Mouse (Mus musculus): ENCODE data around the gene Bcl11b.

Gene Bcl11b

DNA sequence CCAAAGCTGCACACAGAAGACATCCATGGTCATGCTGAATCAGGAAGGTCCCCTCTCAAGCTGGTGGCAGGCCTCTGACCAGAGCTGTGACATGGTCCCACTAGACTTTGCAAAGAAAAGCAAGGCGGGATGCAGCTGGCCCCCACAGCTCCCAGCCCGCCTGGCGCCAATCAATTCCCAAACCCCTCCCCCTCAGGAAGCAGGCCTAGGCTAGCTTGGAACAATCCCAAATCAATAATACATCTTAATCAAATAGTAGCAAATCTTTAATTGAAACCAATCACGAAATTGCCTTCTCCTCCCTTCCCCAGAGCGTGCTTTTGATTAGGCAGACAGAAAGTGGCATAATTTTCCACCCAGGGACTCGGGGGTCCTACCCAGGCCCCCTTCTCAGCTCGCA, 113.1 kb downstream of the Bcl11b start:
- in situ Hi-C loops (cut with MseI, MboI) = no loop called here

DNA sequence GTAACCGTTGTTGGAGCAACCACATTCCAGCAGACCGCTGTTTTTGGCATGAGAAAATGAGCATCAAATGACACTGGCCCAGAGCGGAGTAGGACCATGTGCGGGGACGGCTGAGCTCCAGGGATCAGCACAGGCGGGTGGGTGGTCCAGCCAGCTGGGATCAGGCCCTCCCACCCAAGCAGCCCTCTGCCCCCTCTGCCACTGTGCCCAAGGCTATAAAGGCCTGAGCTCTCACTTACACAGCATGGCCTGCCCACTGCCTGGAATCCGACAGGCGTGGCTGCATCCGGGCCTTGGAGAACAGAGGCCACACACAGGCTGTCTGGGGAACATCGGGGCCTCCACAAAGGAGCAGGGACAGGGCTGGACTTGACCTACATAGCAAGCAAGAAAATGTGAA, 113.6 kb downstream of the Bcl11b start:
- in situ Hi-C loops (cut with MseI, MboI) = no loop called here

DNA sequence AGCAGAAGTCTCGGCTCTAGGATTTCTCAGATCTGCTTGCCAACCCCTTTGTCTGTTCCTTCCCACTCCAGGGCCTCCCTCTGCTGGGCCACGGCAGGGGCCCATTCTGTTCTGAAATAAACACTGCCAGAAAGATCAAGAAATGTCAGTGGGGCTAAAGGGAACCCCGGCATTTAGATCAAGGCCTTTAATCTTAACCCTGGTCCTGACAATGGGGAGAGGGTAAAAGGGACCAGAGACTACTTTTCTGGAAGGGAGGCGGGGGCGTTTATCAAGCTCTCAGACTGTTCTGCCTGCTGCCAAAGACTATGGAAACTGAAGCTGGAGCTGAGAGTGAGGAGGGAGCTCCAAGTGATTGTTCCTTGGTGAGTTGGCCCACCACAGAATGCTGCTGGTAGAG, 114.8 kb downstream of the Bcl11b start:
- in situ Hi-C loops (cut with MseI, MboI) = no loop called here

DNA sequence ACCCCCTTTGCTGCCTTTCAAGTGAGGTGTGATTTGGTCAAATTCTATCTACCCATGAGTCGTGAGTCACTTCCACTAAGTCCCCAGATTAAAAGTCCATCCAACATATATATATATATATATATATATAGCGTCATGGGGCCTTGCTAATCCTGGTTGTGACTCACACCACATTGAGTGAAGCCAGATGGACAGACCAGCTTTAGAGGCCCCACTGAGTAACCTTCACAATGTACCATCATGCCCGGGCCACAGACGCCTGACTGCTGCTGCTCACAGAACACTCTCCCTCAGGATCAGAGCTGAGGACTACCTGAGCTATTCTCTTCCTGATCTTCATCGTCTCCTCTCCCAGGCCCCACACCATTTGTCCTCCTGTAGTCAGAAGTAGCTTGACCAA, 115.4 kb downstream of the Bcl11b start:
- in situ Hi-C loops (cut with MseI, MboI) = no loop called here

DNA sequence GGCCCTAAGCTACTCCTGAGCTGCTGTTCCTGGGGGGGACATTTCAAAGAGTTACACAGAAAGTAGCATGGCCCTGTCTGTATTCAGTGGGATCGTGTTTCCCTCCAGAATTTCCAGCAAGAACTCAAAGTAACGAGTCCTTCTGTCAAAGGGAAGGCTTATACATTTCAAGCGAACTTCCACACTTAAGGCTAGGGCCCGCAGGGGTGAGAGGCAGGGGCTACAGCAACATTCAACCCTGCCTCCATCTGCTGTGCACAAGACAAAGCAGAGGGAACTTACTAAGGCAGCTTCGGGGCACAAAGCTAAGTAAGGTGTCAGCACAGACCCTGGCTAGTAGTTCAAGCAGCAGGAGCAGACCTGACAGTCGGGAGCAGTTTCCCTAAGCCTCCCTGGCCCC, 115.8 kb downstream of the Bcl11b start:
- in situ Hi-C loops (cut with MseI, MboI) = no loop called here

DNA sequence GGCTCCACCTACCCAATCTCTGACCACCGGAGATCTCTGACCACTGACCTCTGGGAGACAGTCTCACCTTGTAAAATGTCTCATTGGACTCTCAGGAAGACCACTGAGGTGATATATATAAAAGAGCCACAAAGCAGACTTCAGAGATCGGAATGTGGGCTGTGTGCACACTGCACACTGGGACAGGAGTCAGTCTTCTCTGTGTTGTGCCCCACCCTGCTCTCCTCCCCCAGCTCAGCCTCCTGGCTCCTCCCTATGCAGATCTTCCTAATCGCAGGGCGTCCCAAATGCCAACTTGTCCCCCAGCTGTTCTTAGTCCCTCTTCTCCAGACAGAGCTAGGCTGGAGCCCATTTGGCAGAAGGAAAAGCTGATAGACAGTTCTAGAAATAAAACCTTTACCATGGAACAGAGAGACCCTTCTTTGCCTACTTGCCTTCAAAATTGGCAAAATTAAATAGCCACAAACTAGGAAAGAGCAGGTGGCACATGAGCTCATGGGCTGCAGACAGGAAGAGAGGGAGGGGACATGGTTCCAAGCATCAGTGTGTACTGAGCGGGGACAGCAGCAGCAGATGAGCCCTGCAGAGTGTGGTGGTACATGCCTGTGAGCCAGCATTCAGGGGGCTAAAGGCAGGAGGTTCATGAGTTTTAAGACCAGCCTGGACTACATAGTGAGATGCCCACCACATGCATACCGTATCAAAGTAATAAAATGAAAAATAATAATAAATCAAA, 118.9 kb downstream of the Bcl11b start:
- in situ Hi-C loops (cut with MseI, MboI) = no loop called here

DNA sequence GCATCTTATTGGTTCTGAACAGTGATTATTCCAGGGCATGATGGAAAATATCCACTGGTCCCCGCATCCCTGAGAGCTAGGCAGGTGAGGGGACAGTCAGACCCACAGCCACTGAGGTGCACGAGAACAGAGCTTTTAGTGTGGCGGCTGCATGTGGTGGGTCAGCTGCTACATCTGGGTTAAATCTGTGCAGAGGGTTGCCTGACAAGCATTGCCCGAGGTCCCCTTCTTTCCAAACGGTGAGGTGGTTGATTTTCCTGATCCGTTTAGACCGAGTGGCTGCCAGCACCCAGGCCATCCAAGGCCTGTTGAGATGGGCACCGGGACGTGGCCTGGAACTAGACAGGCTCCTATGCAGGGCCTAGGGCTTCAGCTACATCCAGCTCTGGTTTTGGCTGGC, 121.7 kb downstream of the Bcl11b start:
- in situ Hi-C loops (cut with MseI, MboI) = no loop called here

DNA sequence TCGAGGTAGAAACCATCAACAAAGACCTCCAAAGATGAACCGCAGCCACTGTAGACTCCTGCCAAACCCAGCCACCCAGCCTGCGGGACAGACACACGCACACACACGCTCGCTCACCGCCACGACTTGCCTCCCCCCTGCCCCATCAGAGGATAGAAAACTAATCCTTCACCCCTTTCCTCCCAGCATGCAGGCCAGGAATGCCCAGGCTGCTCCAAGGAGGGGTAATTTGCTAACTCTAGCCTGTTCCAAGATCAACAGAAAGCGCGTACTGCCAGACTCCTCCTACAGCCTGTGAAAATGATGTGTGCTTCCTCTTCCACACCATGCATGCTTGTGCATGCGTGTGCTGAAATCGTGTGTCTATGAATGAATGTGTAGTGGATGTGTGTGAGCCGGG, 122.7 kb downstream of the Bcl11b start:
- in situ Hi-C loops (cut with MseI, MboI) = no loop called here

DNA sequence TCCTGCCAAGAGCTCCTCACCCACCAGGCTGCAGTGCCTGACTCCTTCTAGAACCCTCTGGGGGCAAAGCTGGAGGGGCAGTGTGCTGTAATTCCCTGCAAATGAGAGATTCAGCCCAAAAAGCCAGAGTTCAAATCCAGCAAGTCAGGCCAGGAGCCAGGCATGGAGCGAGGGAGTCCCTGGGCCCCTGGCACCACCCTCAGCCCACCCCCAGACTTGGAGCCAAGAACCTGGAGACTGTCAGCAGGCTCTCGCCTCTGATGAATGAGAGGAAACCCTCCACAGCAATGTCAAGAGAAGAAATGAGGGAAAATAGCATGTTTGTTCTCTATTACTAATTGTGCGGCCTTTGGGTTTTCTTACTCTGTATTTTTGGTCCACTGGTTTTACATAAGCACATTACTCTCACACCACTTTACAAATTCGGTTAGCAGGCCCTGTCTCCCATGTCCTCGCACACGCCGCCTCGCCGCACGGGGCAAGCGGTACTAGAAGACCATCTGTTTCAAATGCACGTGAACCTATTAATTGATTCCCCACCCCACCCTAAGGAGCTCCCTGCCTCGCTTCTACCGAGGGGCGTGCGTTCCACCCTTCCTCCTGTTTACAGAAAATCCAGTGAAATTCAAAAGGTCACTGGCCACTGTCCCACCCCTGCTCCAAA, 124.2 kb downstream of the Bcl11b start:
- in situ Hi-C loops (cut with MseI, MboI) = no loop called here

DNA sequence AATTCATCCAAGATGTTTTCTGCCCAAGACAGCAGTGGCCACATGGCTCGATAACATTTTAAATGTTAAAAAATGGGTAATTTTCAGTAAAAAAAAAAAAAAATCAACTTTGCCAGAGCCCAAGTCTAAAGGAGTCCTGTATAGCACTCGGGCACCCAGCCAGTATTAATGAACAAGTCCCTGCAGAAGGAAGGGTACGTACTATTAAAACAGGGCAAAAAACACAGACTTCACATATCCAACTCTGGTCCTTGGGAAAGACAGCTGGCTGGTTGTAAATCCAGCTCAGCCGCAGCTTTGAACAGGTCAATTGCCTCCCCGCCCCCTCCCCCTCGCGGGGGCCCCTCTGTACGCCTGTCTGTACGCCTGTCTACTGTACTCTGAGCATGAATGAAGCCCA, 127.2 kb downstream of the Bcl11b start:
- in situ Hi-C loops (cut with MseI, MboI) = no loop called here

DNA sequence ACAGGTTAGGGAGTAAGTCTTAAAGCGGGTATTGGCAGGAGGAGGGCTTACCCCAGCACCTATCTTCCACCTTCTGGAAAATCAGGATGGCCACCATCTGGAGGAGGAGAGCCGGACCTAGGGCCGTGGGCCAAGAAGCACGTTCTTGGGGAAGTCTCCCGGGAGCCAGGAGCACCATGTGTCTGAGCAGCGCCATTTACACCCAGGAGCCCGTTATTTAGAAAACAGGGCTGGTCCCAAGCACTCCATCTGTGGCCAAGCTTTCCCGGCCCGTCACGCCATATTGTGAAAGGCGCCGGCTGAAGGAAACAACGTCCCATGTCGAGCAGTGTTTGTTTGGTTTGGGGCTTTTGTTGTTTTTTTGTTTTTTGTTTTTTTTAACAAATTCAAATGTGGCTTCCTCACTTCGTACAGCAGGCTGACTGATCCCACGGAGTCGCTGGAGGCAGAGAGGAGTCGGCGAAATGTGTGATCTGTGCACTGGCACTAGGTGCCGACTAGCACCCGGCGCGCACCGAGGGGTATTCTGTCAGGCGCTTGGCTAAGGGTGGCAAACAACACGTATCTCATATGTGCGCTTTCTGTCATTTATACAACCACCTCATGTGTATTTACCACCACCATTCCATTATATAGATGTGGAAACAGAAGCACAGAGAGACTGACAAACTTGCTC, 128.8 kb downstream of the Bcl11b start:
- in situ Hi-C loops (cut with MseI, MboI) = no loop called here

DNA sequence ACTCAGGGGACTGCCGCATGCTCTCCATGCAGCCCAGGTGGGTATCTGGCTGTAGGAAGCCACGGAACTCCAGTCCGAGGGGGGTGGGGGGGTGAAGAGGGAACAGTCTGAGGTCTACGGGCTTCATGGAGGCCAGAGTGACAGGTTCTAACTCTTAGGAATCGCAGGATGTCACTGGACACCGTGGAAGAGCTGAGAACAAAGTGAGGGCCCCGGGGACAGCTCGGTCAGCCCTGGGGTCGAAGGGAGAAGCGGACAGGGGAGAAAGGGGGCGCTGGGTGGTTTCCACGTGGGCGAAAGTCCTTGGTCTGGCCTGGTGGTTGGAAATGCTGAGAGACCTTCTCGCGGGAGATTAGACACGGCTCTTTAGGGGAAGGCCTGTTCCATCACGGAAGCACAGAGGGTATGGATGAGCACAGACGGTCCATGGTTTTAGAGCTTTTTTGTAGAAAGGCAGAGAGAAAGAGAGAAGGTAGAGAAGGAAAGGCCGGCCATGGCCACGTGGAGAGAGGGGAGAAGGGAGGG, 133.8 kb downstream of the Bcl11b start:
- in situ Hi-C loops (cut with MseI, MboI) = no loop called here

DNA sequence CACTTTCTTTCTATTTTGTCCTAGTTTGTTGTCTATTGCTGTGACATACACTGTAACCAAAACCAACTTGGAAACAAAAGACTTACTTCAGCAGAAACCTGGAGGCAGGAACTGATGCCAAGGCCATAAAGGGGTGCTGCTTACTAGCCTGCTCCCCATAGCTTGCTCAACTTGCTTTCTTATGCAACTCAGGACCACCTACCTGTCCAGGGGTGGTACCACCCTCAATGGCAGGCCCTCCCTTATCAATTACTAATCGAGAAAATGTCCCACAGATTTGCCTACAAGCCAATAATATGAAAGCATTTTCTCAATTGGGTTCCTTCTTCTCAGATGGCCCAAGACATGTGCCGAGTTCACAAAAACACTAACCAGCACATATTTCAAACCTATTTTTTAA, 135.1 kb downstream of the Bcl11b start:
- in situ Hi-C loops (cut with MseI, MboI) = no loop called here

All from mouse trophoblast stem cell (cell line).